Mouse (Mus musculus) spleen, adult 2 months (tissue): ENCODE measurements around the gene Pfn1.

Experiments
- CTCF ChIP-seq: fragments of 200-500 bp; IDR thresholded peaks from 2 replicates; pipeline ENCODE4 v1.5.1; 2011; ENCODE audit warnings: mild to moderate bottlenecking, inconsistent platforms; ENCODE audit not compliant: insufficient read depth, insufficient read length, insufficient replicate concordance; ENCODE audit errors: extremely low read depth
- POLR2A ChIP-seq: fragments of 200-500 bp; IDR thresholded peaks from 2 replicates; pipeline ENCODE4 v1.6.1; 2011; ENCODE audit warnings: low read depth, low read length, inconsistent platforms

DNA sequence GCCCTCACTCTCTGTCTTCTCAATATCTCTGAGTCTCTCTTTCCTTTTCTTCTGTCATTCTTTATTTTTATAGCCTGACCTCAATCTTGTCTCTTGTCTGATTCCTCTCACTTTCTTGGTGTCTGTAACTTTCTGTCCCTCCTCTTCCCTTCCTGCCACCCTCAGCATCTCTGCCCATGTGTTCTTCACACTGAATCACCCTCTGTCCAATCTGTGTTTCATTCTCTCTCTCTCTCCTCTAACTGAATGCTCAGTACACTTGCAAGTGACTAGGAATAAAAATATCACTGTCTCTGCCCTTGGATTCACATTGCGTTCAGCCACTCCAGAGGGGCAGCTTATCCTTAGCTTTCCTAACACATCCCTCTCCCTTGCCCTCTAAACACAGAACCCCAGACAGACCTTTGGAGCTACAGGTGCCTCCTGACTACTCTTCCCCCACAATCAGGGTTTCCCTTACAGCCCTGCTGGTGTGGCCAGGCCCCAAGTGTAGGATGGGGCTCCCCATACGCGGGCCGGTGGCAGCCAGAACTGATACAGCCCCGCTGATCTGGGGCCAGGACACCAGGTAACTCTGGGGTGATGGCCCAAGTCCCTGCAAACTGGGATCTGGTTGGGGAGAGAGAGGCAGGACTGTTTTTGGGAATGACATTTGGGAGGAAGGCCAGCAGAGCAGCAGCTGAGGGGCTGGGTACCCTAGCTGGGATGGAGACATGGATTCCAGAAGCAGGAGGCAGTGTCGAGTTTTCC lies 47.7 kb upstream of the Pfn1 start:
- TF ChIP-seq CTCF, result no peak
- no peak for TF ChIP-seq POLR2A
